Mouse (Mus musculus): Measurements from ENCODE around the gene Msh5.
"Not testable (repeated sequence)": the region's sequence is repeated elsewhere in the genome, so short reads cannot be mapped to it uniquely, and the experiment has no call there.

Msh5 gene

GRCm38 (mm10) chr17:35003022-35003838 lies 43.3 kb downstream of the Msh5 start:
- in situ Hi-C loops (cut with MboI, MseI): no loop called here

GRCm38 (mm10) chr17:35002153-35002865 lies 44.2 kb downstream of the Msh5 start:
- in situ Hi-C loops (cut with MboI, MseI): no loop called here

GRCm38 (mm10) chr17:35001452-35002152 lies 44.9 kb downstream of the Msh5 start:
- in situ Hi-C loops (cut with MboI, MseI): no loop called here

- in situ Hi-C loops (cut with MboI, MseI): no loop called here
Measured at GRCm38 (mm10) chr17:35000717-35001451, 45.7 kb downstream of the Msh5 start, which contains the start of gene Vars. TSS of gene Vars (plus strand) at chr17:35000987.

GRCm38 (mm10) chr17:34999871-35000716 lies 46.5 kb downstream of the Msh5 start:
- in situ Hi-C loops (cut with MboI, MseI): not testable (repeated sequence)

GRCm38 (mm10) chr17:34998526-34999430 lies 47.8 kb downstream of the Msh5 start:
- in situ Hi-C loops (cut with MboI, MseI): no loop called here

- in situ Hi-C loops (cut with MboI, MseI): no loop called here
Measured at GRCm38 (mm10) chr17:34997142-34997483, 49.4 kb downstream of the Msh5 start.

- in situ Hi-C loops (cut with MboI, MseI): no loop called here
Measured at GRCm38 (mm10) chr17:34996411-34997141, 50.0 kb downstream of the Msh5 start.

GRCm38 (mm10) chr17:34995927-34996326 lies 50.6 kb downstream of the Msh5 start:
- in situ Hi-C loops (cut with MboI, MseI): not testable (repeated sequence)

GRCm38 (mm10) chr17:34995192-34995591 lies 51.4 kb downstream of the Msh5 start:
- in situ Hi-C loops (cut with MboI, MseI): not testable (repeated sequence)

GRCm38 (mm10) chr17:34994751-34995150 lies 51.8 kb downstream of the Msh5 start:
- in situ Hi-C loops (cut with MboI, MseI): no loop called here

- in situ Hi-C loops (cut with MboI, MseI): no loop called here
Measured at GRCm38 (mm10) chr17:34984218-34984617, 62.3 kb downstream of the Msh5 start.

- in situ Hi-C loops (cut with MboI, MseI): no loop called here
Measured at GRCm38 (mm10) chr17:34982328-34982727, 64.2 kb downstream of the Msh5 start.

- in situ Hi-C loops (cut with MboI, MseI): no loop called here
Measured at GRCm38 (mm10) chr17:34981690-34982180, 64.8 kb downstream of the Msh5 start, which contains the start of gene Lsm2. TSS of gene Lsm2 (plus strand) at chr17:34981862.

GRCm38 (mm10) chr17:34980655-34981054 lies 65.9 kb downstream of the Msh5 start:
- in situ Hi-C loops (cut with MboI, MseI): no loop called here

- in situ Hi-C loops (cut with MboI, MseI): no loop called here
Measured at GRCm38 (mm10) chr17:34979631-34980030, 66.9 kb downstream of the Msh5 start.

All from T-helper 1 cell (primary cell).